Mouse (Mus musculus): ENCODE results near the gene Eif2d. TPM values are rescaled to one million over a fixed set of nuclear protein-coding genes. Genes with fewer than 3 reads are reported as not detected.

Gene Eif2d
- polyA plus RNA-seq, 1 experiment from 2014 or later = 58.0 TPM

DNA sequence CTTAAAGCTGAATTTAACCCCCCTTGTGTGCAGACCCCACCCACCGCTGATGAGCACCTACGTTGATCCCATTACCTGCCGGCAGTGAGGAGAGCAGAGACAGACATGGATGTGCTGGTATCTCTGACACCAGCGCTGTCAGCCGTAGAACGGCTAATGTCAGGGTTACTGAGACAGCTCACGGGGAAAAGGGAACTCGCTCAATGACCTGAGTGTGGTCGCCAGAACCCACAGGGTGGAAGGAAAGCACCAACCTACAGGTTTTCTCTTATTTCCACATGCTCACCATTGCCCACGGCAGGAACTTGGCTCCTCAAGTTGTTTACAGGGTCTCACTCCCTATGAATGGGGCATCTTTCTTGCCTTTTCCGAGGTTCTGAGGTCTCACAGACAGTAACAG, 66.0 kb downstream of the Eif2d start:
- Histone ChIP-seq H3K9ac (ENCODE audit: low read depth, low read length) (no peak overlapping the region), H3K27ac (ENCODE audit: low read length) (no peak overlapping the region), H3K27me3 (replicated peaks; ENCODE audit: control insufficient read depth, insufficient read depth, low read length) (no peaks in the 10 kb centered on the region), H3K9me3 (ENCODE audit: control insufficient read depth, low read length) (no peaks in the 10 kb centered on the region), H3K36me3 (ENCODE audit: control insufficient read depth, insufficient read depth, low read length) (no peaks in the 10 kb centered on the region), H3K4me2 (ENCODE audit: low read depth, low read length) (no peak overlapping the region), H3K4me1 (ENCODE audit: control insufficient read depth, insufficient read depth, low read length) (0 out of 2 replicates have a peak, but pooled peaks cover 6% of the 10 kb centered on the region), H3K4me3 (ENCODE audit: low read length) (no peak overlapping the region)
- WGBS = 87% methylated on average over 11 of the region's 11 CpGs
- ATAC-seq = no peak

DNA sequence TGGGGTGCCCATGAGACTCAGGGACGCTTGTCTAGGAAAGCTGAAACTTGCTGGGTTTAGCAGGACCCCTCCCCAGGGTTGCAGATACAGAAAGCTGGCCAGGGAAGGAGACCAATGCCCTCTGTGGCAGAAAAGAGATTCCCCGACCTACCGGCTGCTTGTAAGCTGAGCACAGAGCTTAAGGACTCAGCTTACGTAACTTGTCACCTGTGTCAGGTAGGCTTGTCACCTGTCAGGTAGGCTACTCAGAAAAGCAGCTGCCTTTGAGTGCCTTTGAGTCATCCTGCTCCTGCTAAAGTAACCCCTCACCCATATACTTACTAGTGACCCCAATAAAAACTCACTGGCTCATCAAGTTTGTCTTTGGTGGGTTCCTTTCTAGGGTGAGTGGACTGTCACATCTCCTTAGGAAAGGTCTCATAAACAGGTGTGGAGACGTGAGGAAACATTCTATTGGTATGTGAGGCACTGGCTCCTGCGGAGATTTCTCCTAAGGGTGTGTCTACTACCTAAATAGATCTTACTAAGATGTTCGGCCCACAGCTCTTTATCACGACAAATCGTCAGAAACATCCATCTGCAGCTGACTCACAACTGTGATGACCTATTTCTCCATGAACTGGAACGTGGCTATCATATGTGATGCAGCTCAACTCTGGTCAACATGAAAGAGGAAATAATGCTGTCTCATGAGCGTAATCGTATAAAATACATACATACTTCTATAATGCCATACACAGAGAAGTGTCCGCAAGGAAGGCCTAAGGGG, 69.0 kb downstream of the Eif2d start:
- Histone ChIP-seq H3K36me3 (ENCODE audit: control insufficient read depth, insufficient read depth, low read length) (no peaks in the 10 kb centered on the region), H3K4me3 (ENCODE audit: low read length) (no peak overlapping the region), H3K27me3 (replicated peaks; ENCODE audit: control insufficient read depth, insufficient read depth, low read length) (no peaks in the 10 kb centered on the region), H3K27ac (ENCODE audit: low read length) (no peak overlapping the region), H3K9me3 (ENCODE audit: control insufficient read depth, low read length) (no peaks in the 10 kb centered on the region), H3K9ac (ENCODE audit: low read depth, low read length) (no peak overlapping the region), H3K4me2 (ENCODE audit: low read depth, low read length) (no peak overlapping the region), H3K4me1 (ENCODE audit: control insufficient read depth, insufficient read depth, low read length) (no peaks in the 10 kb centered on the region)
- WGBS = 78% methylated on average over 13 of the region's 13 CpGs
- no peak for ATAC-seq

DNA sequence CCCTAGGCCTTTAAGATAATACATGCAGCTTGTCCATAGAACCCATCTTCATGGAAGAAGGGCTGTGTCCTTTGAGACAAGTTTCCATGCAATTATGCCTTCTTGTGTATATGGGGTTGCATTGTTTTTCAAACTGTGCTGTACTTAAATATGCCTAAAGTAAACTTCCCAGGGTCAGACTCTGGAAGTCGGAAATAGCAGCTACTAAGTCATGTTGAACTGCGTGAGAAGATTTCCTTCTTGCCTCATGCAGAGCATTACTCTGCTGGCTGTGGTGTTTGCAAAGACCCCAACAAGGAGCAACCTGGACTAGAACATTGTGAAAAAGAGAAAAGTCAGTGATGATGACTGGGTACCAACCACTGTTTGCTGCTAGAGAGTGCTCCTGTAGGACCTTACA, 70.4 kb downstream of the Eif2d start:
- Histone ChIP-seq H3K9ac (ENCODE audit: low read depth, low read length) (no peak overlapping the region), H3K4me2 (ENCODE audit: low read depth, low read length) (no peak overlapping the region), H3K36me3 (ENCODE audit: control insufficient read depth, insufficient read depth, low read length) (no peaks in the 10 kb centered on the region), H3K27ac (ENCODE audit: low read length) (no peak overlapping the region), H3K9me3 (ENCODE audit: control insufficient read depth, low read length) (no peaks in the 10 kb centered on the region), H3K27me3 (replicated peaks; ENCODE audit: control insufficient read depth, insufficient read depth, low read length) (no peaks in the 10 kb centered on the region), H3K4me1 (ENCODE audit: control insufficient read depth, insufficient read depth, low read length) (no peaks in the 10 kb centered on the region), H3K4me3 (ENCODE audit: low read length) (no peak overlapping the region)
- 75% methylated on average over 2 of the region's 2 CpGs for WGBS
- no peak for ATAC-seq

DNA sequence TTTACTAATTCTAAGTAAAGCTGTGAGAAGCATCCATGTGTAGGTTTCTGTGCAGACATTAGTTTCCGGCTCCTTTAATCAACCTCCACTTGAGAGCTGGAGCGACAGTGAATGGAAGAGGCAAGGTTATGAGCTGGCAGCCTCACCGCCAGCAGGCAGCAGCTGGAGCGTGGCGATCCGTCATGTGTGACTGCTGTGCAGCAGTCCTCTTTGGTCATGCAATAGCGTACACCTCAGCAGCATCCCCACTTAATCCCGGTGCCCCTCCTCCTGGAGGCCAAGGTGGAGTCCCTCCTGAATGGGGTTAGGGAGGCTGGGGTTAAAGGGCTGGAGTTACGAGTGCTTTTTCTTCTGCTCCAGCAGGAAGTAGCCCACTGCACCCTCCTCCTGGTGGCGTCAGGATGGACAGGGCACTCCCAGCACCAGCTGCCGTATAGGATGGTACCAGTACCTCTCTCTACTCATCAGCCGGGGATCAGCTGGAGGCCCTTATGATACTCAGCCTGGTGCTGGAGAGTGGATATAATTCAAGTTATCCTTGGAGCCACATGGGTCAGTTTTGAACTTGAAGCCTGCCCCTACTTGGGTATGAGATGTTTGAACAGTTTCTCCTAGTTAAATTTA, 72.0 kb downstream of the Eif2d start:
- H3K4me1 ChIP-seq (ENCODE audit: control insufficient read depth, insufficient read depth, low read length) = no peaks in the 10 kb centered on the region
- no peak for ATAC-seq
- H3K27ac ChIP-seq (ENCODE audit: low read length) = no peak overlapping the region
- H3K27me3 ChIP-seq (replicated peaks; ENCODE audit: control insufficient read depth, insufficient read depth, low read length) = no peaks in the 10 kb centered on the region
- WGBS = 55% methylated on average over 12 of the region's 12 CpGs
- H3K9me3 ChIP-seq (ENCODE audit: control insufficient read depth, low read length) = no peaks in the 10 kb centered on the region
- no peak overlapping the region for H3K4me3 ChIP-seq (ENCODE audit: low read length)
- H3K9ac ChIP-seq (ENCODE audit: low read depth, low read length) = no peak overlapping the region
- no peak overlapping the region for H3K4me2 ChIP-seq (ENCODE audit: low read depth, low read length)
- no peaks in the 10 kb centered on the region for H3K36me3 ChIP-seq (ENCODE audit: control insufficient read depth, insufficient read depth, low read length)

DNA sequence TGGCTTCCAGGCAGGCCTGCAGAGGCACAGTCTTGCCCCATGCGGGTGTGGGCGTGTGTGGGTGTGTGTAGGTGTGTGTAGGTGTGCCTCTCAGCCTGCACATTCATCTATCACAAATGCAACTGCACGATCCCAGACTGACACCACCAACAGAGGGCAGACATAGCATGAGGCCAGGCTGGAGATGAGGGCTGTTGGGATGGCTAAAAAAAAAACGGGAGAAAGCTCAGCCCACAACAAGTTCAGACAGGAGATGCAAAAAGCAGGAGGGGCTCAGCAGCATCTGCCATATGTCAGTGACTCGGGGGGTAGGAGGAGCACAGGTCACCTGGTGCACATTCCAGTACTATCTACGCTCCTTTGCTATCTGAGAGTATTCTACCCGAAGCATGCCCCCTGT, 75.2 kb downstream of the Eif2d start:
- H3K36me3 ChIP-seq (ENCODE audit: control insufficient read depth, insufficient read depth, low read length) = no peaks in the 10 kb centered on the region
- 40% methylated on average over 7 of the region's 7 CpGs for WGBS
- H3K4me3 ChIP-seq (ENCODE audit: low read length) = no peak overlapping the region
- ATAC-seq = no peak
- H3K4me2 ChIP-seq (ENCODE audit: low read depth, low read length) = no peak overlapping the region
- H3K4me1 ChIP-seq (ENCODE audit: control insufficient read depth, insufficient read depth, low read length) = no peaks in the 10 kb centered on the region
- H3K9ac ChIP-seq (ENCODE audit: low read depth, low read length) = no peak overlapping the region
- H3K27ac ChIP-seq (ENCODE audit: low read length) = no peak overlapping the region
- no peaks in the 10 kb centered on the region for H3K27me3 ChIP-seq (replicated peaks; ENCODE audit: control insufficient read depth, insufficient read depth, low read length)
- H3K9me3 ChIP-seq (ENCODE audit: control insufficient read depth, low read length) = no peaks in the 10 kb centered on the region

- Histone ChIP-seq H3K27me3 (replicated peaks; ENCODE audit: control insufficient read depth, insufficient read depth, low read length) (no peaks in the 10 kb centered on the region), H3K27ac (ENCODE audit: low read length) (no peak overlapping the region), H3K4me2 (ENCODE audit: low read depth, low read length) (no peak overlapping the region), H3K4me1 (ENCODE audit: control insufficient read depth, insufficient read depth, low read length) (no peaks in the 10 kb centered on the region), H3K36me3 (ENCODE audit: control insufficient read depth, insufficient read depth, low read length) (no peaks in the 10 kb centered on the region), H3K9ac (ENCODE audit: low read depth, low read length) (no peak overlapping the region), H3K4me3 (ENCODE audit: low read length) (no peak overlapping the region), H3K9me3 (ENCODE audit: control insufficient read depth, low read length) (no peaks in the 10 kb centered on the region)
- WGBS = 83% methylated on average over 5 of the region's 5 CpGs
- ATAC-seq = no peak
Observed at GRCm38 (mm10) chr1:131228659-131229058, 75.7 kb downstream of the Eif2d start.

DNA sequence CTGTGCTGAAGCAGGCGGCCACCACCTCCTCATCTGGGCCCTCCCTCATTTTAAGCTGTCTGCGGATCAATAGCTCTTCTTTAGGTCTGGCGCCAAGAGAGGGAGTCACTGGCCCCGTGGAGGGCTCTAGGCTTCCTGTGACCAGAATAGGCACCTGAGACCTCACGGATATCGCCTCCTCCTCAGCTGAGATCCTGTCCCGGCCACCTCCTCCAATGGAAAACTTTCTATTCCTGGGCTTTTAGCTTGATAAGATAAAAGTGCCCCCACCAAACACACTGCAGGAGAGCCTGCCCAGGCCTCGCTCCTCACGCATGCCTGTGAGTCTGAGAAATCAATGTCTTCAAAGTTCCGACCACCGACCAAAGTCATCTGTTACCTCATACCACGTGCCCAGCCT, 80.5 kb downstream of the Eif2d start:
- no peak overlapping the region for H3K9ac ChIP-seq (ENCODE audit: low read depth, low read length)
- H3K36me3 ChIP-seq (ENCODE audit: control insufficient read depth, insufficient read depth, low read length) = no peaks in the 10 kb centered on the region
- no peak overlapping the region for H3K4me2 ChIP-seq (ENCODE audit: low read depth, low read length)
- no peak overlapping the region for H3K4me3 ChIP-seq (ENCODE audit: low read length)
- peaks cover 5% of the 10 kb centered on the region; the same call in 1 of the 2 replicates for H3K4me1 ChIP-seq (ENCODE audit: control insufficient read depth, insufficient read depth, low read length)
- no peaks in the 10 kb centered on the region for H3K27me3 ChIP-seq (replicated peaks; ENCODE audit: control insufficient read depth, insufficient read depth, low read length)
- H3K9me3 ChIP-seq (ENCODE audit: control insufficient read depth, low read length) = no peaks in the 10 kb centered on the region
- ATAC-seq = no peak
- WGBS = 57% methylated on average over 12 of the region's 12 CpGs
- no peak overlapping the region for H3K27ac ChIP-seq (ENCODE audit: low read length)

DNA sequence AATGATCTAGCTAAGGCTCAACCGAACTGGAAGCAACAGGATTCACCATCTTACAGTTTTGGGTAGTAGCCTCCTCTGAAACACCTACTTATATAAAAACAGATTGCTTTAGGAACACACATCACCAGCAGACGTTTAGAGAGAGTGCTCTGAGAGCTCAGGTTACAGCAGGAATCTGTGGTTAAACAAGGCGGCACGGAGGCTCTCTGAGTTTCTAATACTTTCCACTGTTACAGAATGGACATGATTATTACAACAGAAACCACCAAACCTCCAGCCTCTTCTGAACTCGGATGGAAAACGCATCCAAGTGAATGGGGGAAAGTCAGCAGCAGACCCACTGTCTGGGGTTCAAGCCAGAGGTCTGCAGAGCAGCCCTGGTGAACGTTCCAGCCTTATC, 83.1 kb downstream of the Eif2d start:
- no peak for ATAC-seq
- H3K27ac ChIP-seq (ENCODE audit: low read length) = peak overlapping the region; percentile 8; the same call in 1 of the 2 replicates
- H3K9ac ChIP-seq (ENCODE audit: low read depth, low read length) = no peak overlapping the region
- no peak overlapping the region for H3K4me3 ChIP-seq (ENCODE audit: low read length)
- H3K4me2 ChIP-seq (ENCODE audit: low read depth, low read length) = no peak overlapping the region
- peaks cover 8% of the 10 kb centered on the region; the same call in 1 of the 2 replicates for H3K4me1 ChIP-seq (ENCODE audit: control insufficient read depth, insufficient read depth, low read length)
- no peaks in the 10 kb centered on the region for H3K9me3 ChIP-seq (ENCODE audit: control insufficient read depth, low read length)
- H3K36me3 ChIP-seq (ENCODE audit: control insufficient read depth, insufficient read depth, low read length) = no peaks in the 10 kb centered on the region
- peaks cover 11% of the 10 kb centered on the region for H3K27me3 ChIP-seq (replicated peaks; ENCODE audit: control insufficient read depth, insufficient read depth, low read length)
- 49% methylated on average over 7 of the region's 7 CpGs for WGBS
